Mouse (Mus musculus): Measurements from ENCODE around the gene Setd3.

GRCm38 (mm10) chr12:108171336-108171735, 7.8 kb downstream of the Setd3 start:
- TF ChIP-seq EP300 (optimal IDR thresholded peaks at IDR 0.05), result no peak
- TF ChIP-seq CTCF (IDR thresholded peaks at IDR 0.05; ENCODE audit: low read depth), result no peak

Measured in stomach, postnatal 0 days (tissue).